Mouse (Mus musculus) limb, embryonic 13.5 days (tissue): ENCODE measurements around the gene Apela. TPM values are rescaled to one million over a fixed set of nuclear protein-coding genes. Genes with fewer than 3 reads are reported as not detected.
"Not testable (repeated sequence)": the region's sequence is repeated elsewhere in the genome, so short reads cannot be mapped to it uniquely, and the experiment has no call there.

ENCODE experiments used
- ATAC-seq: fragments of 200-750 bp; cut with Nextera tagmentation; 2 replicates; pipeline ENCODE4 v1.8.0; 2017; ENCODE audit warnings: low read depth, moderate number of reproducible peaks, moderate TSS enrichment; ENCODE audit not compliant: low FRiP score
- H3K27ac ChIP-seq: fragments of 300-500 bp; sonication (generic); 2 replicates; pipeline ENCODE4 v1.5.1; 2015; ENCODE audit warnings: inconsistent platforms, mild to moderate bottlenecking, moderate library complexity
- H3K27me3 ChIP-seq: fragments of 300-500 bp; sonication (generic); 2 replicates; pipeline ENCODE4 v1.6.1; 2015; ENCODE audit warnings: mild to moderate bottlenecking, inconsistent platforms
- H3K36me3 ChIP-seq: fragments of 300-500 bp; sonication (generic); 2 replicates; pipeline ENCODE4 v1.6.1; 2015; ENCODE audit warnings: inconsistent platforms, mild to moderate bottlenecking, moderate library complexity
- H3K4me1 ChIP-seq: fragments of 300-500 bp; sonication (generic); 2 replicates; pipeline ENCODE4 v1.6.1; 2015; ENCODE audit warnings: inconsistent platforms
- H3K4me2 ChIP-seq: fragments of 300-500 bp; sonication (generic); replicated peaks from 2 replicates; pipeline ENCODE4 v1.6.1; 2015; ENCODE audit warnings: inconsistent platforms, mild to moderate bottlenecking, moderate library complexity
- H3K4me3 ChIP-seq: fragments of 300-500 bp; sonication (generic); 2 replicates; pipeline ENCODE4 v1.5.1; 2015; ENCODE audit warnings: moderate library complexity, mild to moderate bottlenecking, inconsistent platforms
- H3K9ac ChIP-seq: fragments of 300-500 bp; sonication (generic); 2 replicates; pipeline ENCODE4 v1.6.1; 2015; ENCODE audit warnings: mild to moderate bottlenecking, inconsistent platforms
- H3K9me3 ChIP-seq: fragments of 300-500 bp; sonication (generic); 2 replicates; pipeline ENCODE4 v1.6.1; 2016; ENCODE audit warnings: inconsistent platforms
- WGBS: fragments of 180-500 bp; shearing (Covaris S2); methylation state at CpG from one replicate; pipeline ENCODE4 v1.1.7; 2015; 5-methylcytosine and 5-hydroxymethylcytosine counted together
- polyA plus RNA-seq: library from polyadenylated mRNA; unstranded; fragments of >200 nt; fragmentation: Nextera tagmentation; extraction: Ambion mirVana; gene quantifications from 2 replicates; pipeline ENCODE4 v1.2.1, GENCODE M21; 2015

The Apela gene
- polyA plus RNA-seq, 1 experiment from 2014 or later = 12.4 TPM

DNA sequence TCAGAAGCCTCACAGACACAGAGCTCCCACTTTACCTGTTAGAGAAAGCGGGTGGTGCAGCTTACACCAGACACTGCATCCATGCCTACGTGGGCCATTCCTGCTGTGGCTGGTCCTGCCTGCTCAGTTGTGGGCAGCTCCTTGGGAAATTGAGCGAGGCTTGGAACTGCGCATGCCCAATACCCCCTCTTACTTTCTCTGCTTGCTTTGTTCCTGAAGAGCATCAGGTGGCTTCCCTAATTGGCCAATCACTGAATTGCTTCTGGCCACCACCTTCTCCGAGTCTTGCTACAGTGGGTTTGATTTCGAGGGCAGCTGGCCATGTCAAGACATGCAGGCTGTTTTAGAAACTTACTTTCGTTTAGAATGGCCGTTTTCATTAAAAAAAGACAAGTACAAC is 18.7 kb downstream of the Apela start, which contains the start of the genes Trim61 and Trim60:
Gene Trim61, minus strand, starts transcription at position 101 of the 400 bp plus-strand sequence.
Gene Trim60, minus strand, starts transcription at position 162 of the 400 bp plus-strand sequence.
- Histone ChIP-seq H3K27ac (no peak within 1 kb of the TSS), H3K4me2 (no peak within 1 kb of the TSS), H3K4me1 (no peaks in the 10 kb centered on the region), H3K27me3 (no peaks in the 10 kb centered on the region), H3K36me3 (no peaks in the 10 kb centered on the region), H3K9ac (no peak within 1 kb of the TSS), H3K9me3 (0 out of 2 replicates have a peak, but pooled peaks cover 7% of the 10 kb centered on the region), H3K4me3 (no peak within 1 kb of the TSS)
- whole genome bisulfite sequencing = 85% methylated on average over 8 of the region's 8 CpGs
- ATAC-seq = no peak

DNA sequence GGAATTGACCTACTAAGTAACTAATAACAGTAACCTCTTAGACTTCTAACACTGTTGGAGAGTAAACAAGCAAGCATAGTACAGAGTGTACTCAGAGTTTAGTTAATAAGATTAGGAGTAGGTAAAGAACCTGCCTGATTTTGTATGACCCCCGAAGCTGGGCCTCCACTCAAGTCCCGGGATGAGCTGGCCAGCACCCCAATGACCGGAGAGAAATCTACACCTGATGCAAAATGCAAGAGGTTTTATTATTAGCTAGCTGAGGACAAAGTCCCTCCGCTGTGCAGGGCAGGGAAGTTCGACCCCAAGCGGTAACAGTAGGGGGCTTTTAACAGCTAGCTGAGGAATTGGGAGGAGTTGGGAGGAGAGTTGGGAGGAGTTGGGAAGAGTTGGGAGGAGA is 29.5 kb downstream of the Apela start:
- H3K9me3 ChIP-seq = not testable (repeated sequence)

DNA sequence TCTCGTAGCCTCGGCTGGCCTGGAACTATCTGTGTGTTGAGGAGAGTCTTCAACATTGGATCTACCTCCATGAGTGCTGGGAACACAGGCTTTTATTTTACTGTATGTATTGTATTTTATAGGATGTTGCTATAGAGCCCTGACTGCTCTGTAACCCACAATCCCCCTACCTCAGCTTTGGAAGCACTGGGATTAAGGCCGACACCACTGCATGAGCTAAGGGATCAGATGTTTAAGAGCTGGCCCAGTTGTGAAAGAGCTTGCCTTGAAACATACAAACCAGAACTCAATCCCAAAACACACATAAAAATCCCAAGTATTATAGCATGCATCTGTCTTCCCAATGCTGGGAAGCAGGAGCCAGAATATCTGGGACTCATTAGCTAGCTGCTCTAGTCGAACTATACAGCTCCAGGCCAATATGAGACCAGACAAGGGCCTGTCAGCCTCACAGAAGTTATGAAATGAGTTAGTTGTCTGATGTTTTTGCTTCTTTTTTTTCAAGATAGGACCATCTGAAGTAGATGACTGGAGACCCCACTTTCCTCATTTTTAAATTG is 38.2 kb downstream of the Apela start:
- H3K4me3 ChIP-seq = no peak overlapping the region
- no peak overlapping the region for H3K9ac ChIP-seq
- H3K27me3 ChIP-seq = no peaks in the 10 kb centered on the region
- WGBS = 45% methylated on average over 4 of the region's 4 CpGs
- no peaks in the 10 kb centered on the region for H3K9me3 ChIP-seq
- H3K4me1 ChIP-seq = peaks cover 7% of the 10 kb centered on the region; the same call in 1 of the 2 replicates
- H3K4me2 ChIP-seq = no peak overlapping the region
- H3K36me3 ChIP-seq = no peaks in the 10 kb centered on the region
- ATAC-seq = peak; percentile 87
- H3K27ac ChIP-seq = peak overlapping the region; percentile 6; the same call in 1 of the 2 replicates

More for the DNA sequence above, 29.5 kb downstream of the Apela start:
- not testable (repeated sequence) for H3K4me1 ChIP-seq, ATAC-seq, H3K36me3 ChIP-seq, H3K4me2 ChIP-seq, H3K27me3 ChIP-seq, H3K27ac ChIP-seq, H3K4me3 ChIP-seq, H3K9ac ChIP-seq
- 80% methylated on average over 6 of the region's 6 CpGs for WGBS

DNA sequence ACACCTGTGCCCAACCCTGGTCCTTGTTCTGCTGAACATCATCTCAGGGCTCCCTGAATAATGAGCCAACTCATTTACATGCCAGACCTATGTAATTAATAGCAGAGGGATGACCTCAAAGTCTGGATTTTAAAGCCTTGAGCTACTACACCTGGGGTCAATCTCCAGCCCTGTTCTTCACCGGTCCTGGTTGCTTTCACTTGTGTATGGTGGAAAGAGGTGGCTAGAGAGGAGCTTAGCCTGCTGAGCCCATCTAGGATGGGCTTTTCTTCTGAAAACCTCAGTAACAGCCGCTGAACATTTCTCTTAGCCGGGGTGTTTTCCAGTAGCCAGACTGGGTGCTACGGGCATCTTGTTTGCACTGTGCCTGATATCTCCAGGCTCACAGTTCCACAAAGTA is 49.4 kb downstream of the Apela start, which contains the start of gene Trim75:
Gene Trim75, minus strand, starts transcription at position 101 of the 400 bp plus-strand sequence.
- H3K9ac ChIP-seq = no peak within 1 kb of the TSS
- no peak within 1 kb of the TSS for H3K4me2 ChIP-seq
- H3K27ac ChIP-seq = no peak within 1 kb of the TSS
- ATAC-seq = no peak
- no peak within 1 kb of the TSS for H3K4me3 ChIP-seq
- H3K36me3 ChIP-seq = no peaks in the 10 kb centered on the region
- no peaks in the 10 kb centered on the region for H3K9me3 ChIP-seq
- H3K27me3 ChIP-seq = no peaks in the 10 kb centered on the region
- 83% methylated on average over 4 of the region's 4 CpGs for WGBS
- H3K4me1 ChIP-seq = no peaks in the 10 kb centered on the region

DNA sequence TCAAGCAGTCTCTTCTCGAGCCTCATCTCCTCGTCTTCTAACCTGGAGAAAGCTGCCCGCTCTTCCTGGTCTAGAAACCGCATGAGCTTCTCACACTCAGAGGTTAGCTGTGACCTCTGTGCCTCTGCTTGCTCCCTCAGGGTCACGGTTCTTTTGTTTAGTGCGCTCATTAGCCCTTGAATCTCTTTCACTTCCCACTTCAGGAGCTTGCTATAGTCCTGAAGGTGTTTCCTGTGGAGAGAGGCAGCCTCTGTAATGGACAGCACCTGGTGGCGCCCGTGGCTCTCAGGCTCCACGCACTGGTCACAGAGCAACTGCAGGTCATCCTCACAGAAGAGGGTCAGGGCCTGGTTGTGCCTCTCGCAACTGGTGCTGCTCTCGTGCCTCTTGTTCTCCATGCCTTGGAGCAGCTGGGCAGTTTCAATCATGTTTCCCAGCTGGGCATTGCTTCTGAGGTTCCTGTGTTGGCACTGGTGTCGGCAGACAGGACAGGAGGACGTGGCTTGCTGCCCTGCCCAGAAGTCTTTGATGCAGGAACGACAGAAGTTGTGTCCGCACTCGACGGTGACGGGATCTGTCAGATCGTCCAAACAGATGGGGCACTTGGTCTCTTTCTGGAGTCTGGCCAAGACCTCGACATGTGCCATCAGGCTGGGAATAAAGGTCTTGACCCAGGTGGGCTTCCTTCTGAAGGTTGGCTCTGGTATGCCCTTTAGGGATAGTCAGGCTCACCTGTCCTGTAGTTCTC is 53.8 kb downstream of the Apela start:
- 69% methylated on average over 20 of the region's 20 CpGs for WGBS
- ATAC-seq = no peak
- Histone ChIP-seq H3K27me3 (no peaks in the 10 kb centered on the region), H3K4me2 (no peak overlapping the region), H3K4me1 (no peaks in the 10 kb centered on the region), H3K9me3 (no peaks in the 10 kb centered on the region), H3K9ac (no peak overlapping the region), H3K36me3 (no peaks in the 10 kb centered on the region), H3K27ac (no peak overlapping the region), H3K4me3 (no peak overlapping the region)

Other genes with a start within 250 kb of the Apela start
- gene Klhl2, start 187.3 kb downstream of the Apela start, polyA plus RNA-seq = 8.7 and 9.8 TPM in 2 replicates
- gene Tmem192, start 90.2 kb downstream of the Apela start, polyA plus RNA-seq = 21.7 and 22.2 TPM in 2 replicates
- gene Trim75, start 49.5 kb downstream of the Apela start, polyA plus RNA-seq = not detected in 2 replicates
- gene Trim61, start 18.8 kb downstream of the Apela start, polyA plus RNA-seq = 0.18 and 0.25 TPM in 2 replicates
- gene Trim60, start 18.8 kb downstream of the Apela start, polyA plus RNA-seq = 0.05 and 0.11 TPM in 2 replicates
- not detected in 2 replicates for gene Gm10663, start 37.7 kb upstream of the Apela start, polyA plus RNA-seq
- 0.09 and 0.20 TPM in 2 replicates for gene BC030870, start 92.2 kb upstream of the Apela start, polyA plus RNA-seq